Mouse (Mus musculus) E14TG2a.4 (cell line): ENCODE data around the gene Arid3a.

Experiments
- CTCF ChIP-seq: conservative IDR thresholded peaks from 2 replicates; pipeline ENCODE4 v1.5.1; 2014; ENCODE audit warnings: low read length
- NANOG ChIP-seq: IDR thresholded peaks from 2 replicates; pipeline ENCODE4 v1.6.1; 2014; ENCODE audit warnings: borderline replicate concordance, low read length, mixed read lengths
- POU5F1 ChIP-seq: IDR thresholded peaks from 2 replicates; pipeline ENCODE4 v1.6.1; 2014; ENCODE audit warnings: low read length, borderline replicate concordance

DNA sequence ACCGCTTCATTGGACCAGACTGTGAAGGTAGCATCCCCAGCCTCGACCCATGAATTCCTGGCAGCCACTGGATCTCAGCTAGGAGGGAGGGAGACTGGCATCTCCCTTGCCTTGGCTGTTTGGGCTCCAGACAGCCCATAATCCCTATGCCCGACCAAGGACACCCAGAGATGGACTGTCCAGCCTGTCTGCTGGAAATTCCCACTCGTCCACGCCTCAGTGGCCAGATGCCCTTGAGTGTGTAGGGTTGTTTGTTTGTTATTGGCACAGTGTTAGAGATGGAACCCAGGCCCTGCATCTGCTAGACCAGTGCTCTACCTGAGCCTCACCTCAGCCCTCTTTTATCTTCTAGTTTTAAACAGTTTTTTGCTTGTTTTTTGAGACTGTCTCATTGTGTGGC lies 38.5 kb downstream of the Arid3a start:
- TF ChIP-seq CTCF (no peak), NANOG (no peak), POU5F1 (no peak)
